Mouse (Mus musculus): ENCODE results near the gene Pde1c. TPM values are rescaled to one million over a fixed set of nuclear protein-coding genes. Genes with fewer than 3 reads are reported as not detected.

Gene Pde1c
- polyA plus RNA-seq, 1 experiment from 2014 or later: 9.3 TPM

DNA sequence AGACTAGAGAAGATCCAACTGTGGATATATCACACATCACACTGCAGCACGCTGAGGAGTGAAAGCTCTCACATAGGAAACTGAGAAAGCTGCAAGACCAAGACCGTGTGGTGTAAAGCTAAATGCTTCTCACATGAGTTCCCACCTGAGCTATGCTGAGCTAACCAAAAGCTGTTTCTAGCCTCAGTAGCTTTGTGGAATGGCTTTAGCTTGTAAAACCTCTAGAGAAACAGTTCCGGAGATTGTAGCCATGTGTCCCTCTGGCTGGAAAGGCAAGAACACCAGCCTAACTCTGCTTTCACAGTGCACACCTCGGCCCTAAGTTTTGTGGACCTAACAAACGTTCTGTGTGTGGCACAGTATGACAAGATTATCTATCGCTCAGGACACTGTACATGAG, 208.8 kb downstream of the Pde1c start:
- no peak for ATAC-seq (ENCODE audit: low FRiP score)
- no peak overlapping the region for H3K27ac ChIP-seq
- 0 out of 2 replicates have a peak overlapping the region, but pooled peaks have one; percentile 3 for H3K4me2 ChIP-seq
- no peak overlapping the region for H3K4me3 ChIP-seq (replicated peaks)
- 73% methylated on average over 6 of the region's 6 CpGs for WGBS
- H3K27me3 ChIP-seq: peaks cover 15% of the 10 kb centered on the region; the same call in 1 of the 2 replicates
- H3K4me1 ChIP-seq: peaks cover 18% of the 10 kb centered on the region
- H3K9ac ChIP-seq: no peak overlapping the region
- no peaks in the 10 kb centered on the region for H3K9me3 ChIP-seq
- no peaks in the 10 kb centered on the region for H3K36me3 ChIP-seq (replicated peaks)

DNA sequence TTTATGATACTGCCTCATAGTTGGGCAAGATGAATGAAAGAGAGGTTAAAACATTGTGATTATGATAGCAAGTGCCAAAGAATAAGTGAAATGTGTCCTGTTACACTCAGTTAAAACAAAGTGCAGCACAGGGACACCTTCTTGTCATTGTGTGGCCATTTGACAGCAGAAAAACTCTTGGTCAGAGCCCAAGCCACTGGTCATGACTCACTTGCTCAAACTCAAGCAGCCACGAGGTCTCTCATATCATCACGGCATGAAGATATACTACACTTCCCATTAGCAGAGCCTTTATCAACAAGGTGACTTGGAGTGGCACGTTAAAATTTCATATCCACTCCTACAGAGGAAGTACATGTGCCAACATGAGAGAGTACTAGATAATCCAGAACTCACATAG, 209.8 kb downstream of the Pde1c start:
- H3K4me3 ChIP-seq (replicated peaks): no peak overlapping the region
- H3K9ac ChIP-seq: no peak overlapping the region
- no peak for ATAC-seq (ENCODE audit: low FRiP score)
- H3K27ac ChIP-seq: no peak overlapping the region
- WGBS: 86% methylated on average over 3 of the region's 3 CpGs
- no peaks in the 10 kb centered on the region for H3K36me3 ChIP-seq (replicated peaks)
- no peak overlapping the region for H3K4me2 ChIP-seq
- H3K9me3 ChIP-seq: no peaks in the 10 kb centered on the region
- peaks cover 18% of the 10 kb centered on the region for H3K4me1 ChIP-seq
- H3K27me3 ChIP-seq: peaks cover 15% of the 10 kb centered on the region; the same call in 1 of the 2 replicates

DNA sequence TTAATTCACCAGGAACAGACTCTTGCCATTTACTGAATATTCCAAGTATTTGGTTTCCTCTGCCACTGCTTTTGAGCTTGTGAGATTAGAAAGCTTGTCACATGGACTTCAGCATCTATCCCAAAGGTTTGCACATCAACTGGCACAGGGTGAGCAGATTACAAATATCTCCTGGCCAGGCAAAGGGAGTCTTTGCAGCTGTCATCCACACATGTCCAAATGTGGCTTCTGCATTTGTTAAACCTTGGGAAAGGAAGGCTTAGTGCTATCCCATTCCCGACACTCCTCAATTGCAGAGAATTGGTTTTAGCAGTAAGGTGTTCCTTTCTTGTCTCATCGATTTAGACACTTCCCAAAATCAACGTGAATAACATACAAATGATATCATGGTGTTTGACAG, 221.7 kb downstream of the Pde1c start:
- Histone ChIP-seq H3K4me3 (replicated peaks) (no peak overlapping the region), H3K4me2 (no peak overlapping the region), H3K36me3 (replicated peaks) (no peaks in the 10 kb centered on the region), H3K9me3 (no peaks in the 10 kb centered on the region), H3K4me1 (peaks cover 9% of the 10 kb centered on the region), H3K27ac (no peak overlapping the region), H3K9ac (no peak overlapping the region), H3K27me3 (peaks cover 4% of the 10 kb centered on the region; the same call in 1 of the 2 replicates)
- WGBS: 76% methylated on average over 3 of the region's 3 CpGs
- no peak for ATAC-seq (ENCODE audit: low FRiP score)

DNA sequence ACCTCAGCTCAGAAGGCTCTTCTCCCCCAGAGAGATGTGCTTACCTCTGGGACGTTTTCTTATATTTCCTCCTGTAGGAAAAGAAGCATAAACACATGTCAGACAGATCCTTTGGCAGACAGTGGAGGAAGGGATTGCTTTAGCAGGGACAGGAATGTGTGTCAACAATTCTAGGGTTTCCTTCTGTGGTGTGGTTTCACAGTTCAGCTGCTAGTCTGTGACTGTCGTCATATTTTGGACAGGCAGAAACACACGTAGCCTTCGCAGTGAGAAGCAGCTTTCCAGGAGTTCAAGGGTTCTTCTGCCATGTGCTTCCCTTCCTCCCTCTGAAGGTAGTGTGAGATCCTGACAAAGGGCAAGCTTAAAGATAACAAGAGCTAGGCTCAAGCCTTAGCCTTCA, 223.8 kb downstream of the Pde1c start:
- peaks cover 4% of the 10 kb centered on the region; the same call in 1 of the 2 replicates for H3K27me3 ChIP-seq
- no peak for ATAC-seq (ENCODE audit: low FRiP score)
- no peak overlapping the region for H3K4me2 ChIP-seq
- WGBS: 82% methylated on average over 4 of the region's 4 CpGs
- H3K4me3 ChIP-seq (replicated peaks): no peak overlapping the region
- no peak overlapping the region for H3K27ac ChIP-seq
- no peak overlapping the region for H3K9ac ChIP-seq
- no peaks in the 10 kb centered on the region for H3K9me3 ChIP-seq
- H3K36me3 ChIP-seq (replicated peaks): no peaks in the 10 kb centered on the region
- peaks cover 5% of the 10 kb centered on the region; the same call in 1 of the 2 replicates for H3K4me1 ChIP-seq

DNA sequence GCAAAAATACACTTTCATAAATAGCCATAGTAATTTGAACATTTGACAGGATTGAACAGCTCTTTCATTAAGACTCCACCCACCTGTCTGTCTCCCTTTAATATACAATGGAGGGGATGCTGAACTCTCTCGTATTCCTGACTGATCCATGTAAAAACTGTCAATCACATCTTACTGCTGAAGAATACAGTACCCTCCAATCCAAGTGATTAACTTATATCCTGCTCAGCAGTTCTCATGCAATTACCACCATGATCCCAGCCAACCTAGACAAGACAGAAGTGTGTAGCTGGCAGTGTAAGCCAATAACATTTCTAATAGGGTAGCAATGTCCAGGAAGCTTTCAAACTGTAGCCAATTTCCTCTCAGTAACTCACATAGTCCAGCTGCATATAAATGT, 226.9 kb downstream of the Pde1c start:
- WGBS: 11% methylated on average over 1 of the region's 1 CpGs

DNA sequence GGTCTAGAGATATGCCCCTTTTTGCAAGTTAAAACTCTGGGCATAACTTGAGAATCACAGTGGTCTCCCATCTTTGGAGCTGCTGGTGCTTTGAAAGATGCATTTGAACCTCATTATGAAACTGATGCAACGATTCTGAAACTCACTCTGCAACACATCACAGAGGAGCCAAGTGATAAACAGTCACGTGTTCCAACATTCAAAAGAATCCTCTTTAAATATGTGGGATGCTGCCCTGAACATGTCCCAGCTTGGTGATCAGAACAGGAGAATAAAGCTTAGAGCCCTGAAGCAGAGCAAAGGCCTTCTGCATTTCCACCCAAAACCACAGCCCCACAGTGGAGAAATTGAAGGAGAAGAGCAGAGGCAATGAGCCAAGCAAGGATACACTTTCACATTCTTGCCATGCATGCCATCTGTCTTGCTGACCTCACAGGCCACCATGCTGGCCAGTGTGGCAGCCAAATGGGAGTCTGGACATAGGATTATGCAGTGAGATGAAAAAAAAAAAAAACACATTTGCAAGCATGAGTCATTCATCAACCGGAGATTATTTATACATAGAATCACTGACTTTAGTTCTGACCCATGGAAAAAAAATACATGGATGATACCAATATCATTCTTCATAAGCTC, 233.0 kb downstream of the Pde1c start:
- Histone ChIP-seq H3K27me3 (no peaks in the 10 kb centered on the region), H3K36me3 (replicated peaks) (no peaks in the 10 kb centered on the region), H3K4me3 (replicated peaks) (no peak overlapping the region), H3K27ac (no peak overlapping the region), H3K9me3 (no peaks in the 10 kb centered on the region), H3K4me2 (no peak overlapping the region), H3K9ac (no peak overlapping the region), H3K4me1 (no peaks in the 10 kb centered on the region)
- WGBS: 86% methylated on average over 3 of the region's 3 CpGs
- ATAC-seq (ENCODE audit: low FRiP score): no peak

More for the DNA sequence above, 226.9 kb downstream of the Pde1c start:
- Histone ChIP-seq H3K27ac (no peak overlapping the region), H3K4me2 (no peak overlapping the region), H3K4me3 (replicated peaks) (no peak overlapping the region), H3K9ac (no peak overlapping the region), H3K36me3 (replicated peaks) (no peaks in the 10 kb centered on the region), H3K27me3 (no peaks in the 10 kb centered on the region), H3K4me1 (no peaks in the 10 kb centered on the region), H3K9me3 (no peaks in the 10 kb centered on the region)
- 0 out of 2 replicates have a peak, but pooled peaks have one; percentile 46 for ATAC-seq (ENCODE audit: low FRiP score)

DNA sequence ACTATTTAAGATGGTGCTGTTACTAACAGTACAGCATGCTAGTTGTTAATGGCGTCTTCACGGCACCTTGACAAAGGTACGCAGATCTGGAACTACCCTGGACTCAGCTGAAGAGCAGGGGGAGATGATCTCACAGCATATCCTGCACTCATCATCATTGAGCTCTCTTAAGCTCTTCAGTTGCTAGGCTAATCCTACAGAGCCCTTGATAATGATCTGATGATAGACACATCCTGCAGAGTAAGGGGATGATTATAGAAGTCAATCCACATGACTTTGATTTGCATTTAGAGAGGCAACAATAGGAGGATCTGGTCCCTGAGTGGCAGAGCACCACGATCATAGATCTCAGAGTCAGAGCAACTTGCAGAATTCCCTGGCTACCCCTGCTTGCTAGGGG, 236.8 kb downstream of the Pde1c start:
- Histone ChIP-seq H3K9ac (no peak overlapping the region), H3K4me2 (no peak overlapping the region), H3K9me3 (no peaks in the 10 kb centered on the region), H3K4me1 (peaks cover 10% of the 10 kb centered on the region; the same call in 1 of the 2 replicates), H3K27me3 (no peaks in the 10 kb centered on the region), H3K36me3 (replicated peaks) (no peaks in the 10 kb centered on the region), H3K4me3 (replicated peaks) (no peak overlapping the region), H3K27ac (no peak overlapping the region)
- 81% methylated on average over 4 of the region's 4 CpGs for WGBS
- ATAC-seq (ENCODE audit: low FRiP score): no peak

DNA sequence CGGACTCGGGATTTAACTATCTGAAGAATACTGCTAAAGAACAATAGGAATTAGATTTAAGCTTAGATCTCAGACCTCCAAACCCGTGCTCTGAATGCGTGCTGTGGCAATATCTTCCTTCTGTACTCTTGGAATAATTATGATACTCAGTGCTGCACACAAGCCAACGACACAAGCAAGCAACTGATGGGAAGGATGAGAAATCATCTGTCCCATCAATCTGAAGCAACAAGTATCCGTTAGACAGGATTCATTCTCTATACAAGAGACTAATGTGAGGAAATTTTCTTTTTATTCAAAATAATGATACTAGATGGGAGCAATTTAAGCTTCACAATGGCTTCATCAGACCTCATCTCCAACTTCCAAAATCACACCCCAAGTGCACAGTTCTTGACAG, 237.5 kb downstream of the Pde1c start:
- Histone ChIP-seq H3K4me1 (peaks cover 10% of the 10 kb centered on the region; the same call in 1 of the 2 replicates), H3K27ac (no peak overlapping the region), H3K9ac (no peak overlapping the region), H3K9me3 (no peaks in the 10 kb centered on the region), H3K4me3 (replicated peaks) (no peak overlapping the region), H3K27me3 (no peaks in the 10 kb centered on the region), H3K4me2 (no peak overlapping the region), H3K36me3 (replicated peaks) (no peaks in the 10 kb centered on the region)
- 88% methylated on average over 6 of the region's 6 CpGs for WGBS
- no peak for ATAC-seq (ENCODE audit: low FRiP score)

DNA sequence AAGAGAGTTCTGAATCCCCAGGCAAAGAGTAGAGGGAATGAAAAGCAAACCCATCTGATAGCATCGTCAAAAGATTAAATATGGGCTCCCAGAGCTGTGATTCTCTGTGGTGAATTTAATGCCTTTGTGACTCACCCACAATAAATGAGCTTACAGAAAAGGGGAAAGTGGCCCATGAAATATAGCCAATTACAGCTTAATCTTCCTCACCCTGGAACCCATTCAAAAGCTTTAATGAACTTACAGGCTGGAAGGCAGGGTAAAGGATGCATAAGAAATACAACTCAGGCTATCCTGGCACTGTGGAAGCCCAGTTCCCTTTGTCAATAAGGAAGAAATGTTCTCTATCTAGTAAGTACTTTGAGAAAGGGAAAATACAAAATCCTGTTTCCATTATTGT, 240.8 kb downstream of the Pde1c start:
- ATAC-seq (ENCODE audit: low FRiP score): peak; percentile 27; the same call in 1 of the 2 replicates
- Histone ChIP-seq H3K9me3 (no peaks in the 10 kb centered on the region), H3K36me3 (replicated peaks) (no peaks in the 10 kb centered on the region), H3K4me2 (no peak overlapping the region), H3K27ac (peak overlapping the region; percentile 15; the same call in 1 of the 2 replicates), H3K4me1 (peaks cover 10% of the 10 kb centered on the region; the same call in 1 of the 2 replicates), H3K4me3 (replicated peaks) (no peak overlapping the region), H3K9ac (no peak overlapping the region), H3K27me3 (no peaks in the 10 kb centered on the region)
- 3% methylated on average over 1 of the region's 1 CpGs for WGBS

DNA sequence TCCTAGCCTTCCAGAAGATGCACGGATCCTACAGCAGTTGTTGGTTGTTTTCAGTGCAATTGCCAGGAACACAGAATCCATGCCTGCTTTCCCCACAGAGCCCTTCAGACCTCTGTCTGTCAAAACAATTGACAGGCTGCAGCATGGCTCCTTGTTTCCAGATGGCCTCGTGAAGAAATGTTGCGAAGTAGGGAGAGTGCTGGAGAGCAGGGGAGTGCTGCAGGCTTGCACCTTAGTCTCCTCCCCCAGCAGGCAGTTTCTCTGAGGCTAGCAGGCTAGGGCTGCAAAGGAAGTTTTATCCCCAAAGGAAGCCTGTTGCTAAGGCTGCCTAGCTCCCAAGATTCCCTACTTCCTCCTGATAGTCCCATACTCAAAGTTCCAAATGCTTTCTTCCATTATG, 246.1 kb downstream of the Pde1c start:
- H3K9me3 ChIP-seq: no peaks in the 10 kb centered on the region
- no peak overlapping the region for H3K4me2 ChIP-seq
- no peak for ATAC-seq (ENCODE audit: low FRiP score)
- no peak overlapping the region for H3K4me3 ChIP-seq (replicated peaks)
- peaks cover 5% of the 10 kb centered on the region; the same call in 1 of the 2 replicates for H3K4me1 ChIP-seq
- no peak overlapping the region for H3K27ac ChIP-seq
- 7% methylated on average over 3 of the region's 3 CpGs for WGBS
- H3K27me3 ChIP-seq: no peaks in the 10 kb centered on the region
- no peak overlapping the region for H3K9ac ChIP-seq
- H3K36me3 ChIP-seq (replicated peaks): no peaks in the 10 kb centered on the region

DNA sequence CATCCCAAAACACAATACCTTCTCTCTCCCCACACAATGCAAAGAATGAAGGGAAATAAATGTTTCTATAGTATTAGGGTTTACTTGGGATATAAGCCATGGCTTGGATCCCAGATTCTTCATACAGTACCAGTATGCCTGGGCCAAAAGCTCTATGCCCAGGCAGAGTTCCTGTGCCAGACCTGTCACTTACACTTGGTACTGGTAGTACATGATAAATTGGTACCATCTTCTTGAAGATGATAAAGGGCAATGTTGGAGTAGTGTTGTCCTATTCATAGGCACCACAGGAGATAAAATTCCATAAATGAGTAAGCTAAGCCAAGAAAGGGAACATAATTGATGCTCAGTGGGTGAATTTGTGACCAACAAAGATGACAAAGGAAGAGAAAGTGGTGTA, 258.6 kb downstream of the Pde1c start:
- Histone ChIP-seq H3K4me3 (replicated peaks) (no peak overlapping the region), H3K9me3 (no peaks in the 10 kb centered on the region), H3K36me3 (replicated peaks) (no peaks in the 10 kb centered on the region), H3K9ac (no peak overlapping the region), H3K27me3 (no peaks in the 10 kb centered on the region), H3K4me1 (no peaks in the 10 kb centered on the region), H3K27ac (no peak overlapping the region), H3K4me2 (no peak overlapping the region)
- no peak for ATAC-seq (ENCODE audit: low FRiP score)

DNA sequence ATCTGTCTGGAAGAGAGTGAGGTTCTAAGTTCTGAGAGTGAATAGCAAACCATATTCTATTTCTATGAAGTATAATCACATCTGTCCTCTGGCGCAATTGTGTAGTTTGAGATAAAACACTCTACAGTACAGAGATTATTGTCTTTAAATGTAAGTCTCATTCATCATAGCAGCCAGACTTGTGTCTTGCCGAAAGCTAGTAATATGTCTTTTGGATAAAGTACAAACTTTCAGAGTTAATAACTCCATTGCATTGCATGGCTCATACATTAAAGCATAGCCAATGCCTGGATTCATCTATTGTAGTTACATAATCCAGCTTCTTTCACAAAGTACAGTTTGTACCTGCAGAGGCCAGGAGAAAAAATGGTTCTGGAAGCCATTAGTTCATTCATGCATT, 262.8 kb downstream of the Pde1c start:
- no peak overlapping the region for H3K27ac ChIP-seq
- H3K4me2 ChIP-seq: no peak overlapping the region
- H3K4me3 ChIP-seq (replicated peaks): no peak overlapping the region
- no peak for ATAC-seq (ENCODE audit: low FRiP score)
- no peak overlapping the region for H3K9ac ChIP-seq
- H3K36me3 ChIP-seq (replicated peaks): no peaks in the 10 kb centered on the region
- no peaks in the 10 kb centered on the region for H3K4me1 ChIP-seq
- WGBS: 98% methylated on average over 2 of the region's 2 CpGs
- no peaks in the 10 kb centered on the region for H3K27me3 ChIP-seq
- H3K9me3 ChIP-seq: no peaks in the 10 kb centered on the region

DNA sequence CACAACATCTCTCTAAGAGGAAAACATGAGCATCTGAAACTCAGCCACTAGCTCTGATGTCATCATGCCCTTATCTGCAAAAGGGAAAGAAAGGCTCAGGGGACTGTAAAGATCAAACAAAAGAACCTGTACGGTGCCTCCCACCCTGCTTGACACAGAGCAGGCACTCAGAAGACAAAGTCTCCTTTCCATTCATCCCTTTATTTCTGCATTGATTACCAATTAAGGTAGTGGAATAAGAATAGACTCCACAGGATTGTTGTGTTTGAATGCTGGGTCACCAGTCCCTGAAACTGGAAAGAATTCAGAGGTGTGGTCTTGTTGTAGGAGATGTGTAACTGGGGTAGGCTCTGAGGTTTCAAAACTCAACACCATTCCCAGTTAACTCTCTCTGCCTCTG, 276.7 kb downstream of the Pde1c start:
- Histone ChIP-seq H3K27ac (no peak overlapping the region), H3K4me2 (no peak overlapping the region), H3K27me3 (no peaks in the 10 kb centered on the region), H3K9me3 (no peaks in the 10 kb centered on the region), H3K4me3 (replicated peaks) (no peak overlapping the region), H3K36me3 (replicated peaks) (no peaks in the 10 kb centered on the region), H3K4me1 (no peaks in the 10 kb centered on the region), H3K9ac (no peak overlapping the region)
- ATAC-seq (ENCODE audit: low FRiP score): no peak
- 52% methylated on average over 1 of the region's 1 CpGs for WGBS

Measured in forebrain, embryonic 12.5 days (tissue).